Mouse (Mus musculus): ENCODE results near the gene Prss56.

DNA sequence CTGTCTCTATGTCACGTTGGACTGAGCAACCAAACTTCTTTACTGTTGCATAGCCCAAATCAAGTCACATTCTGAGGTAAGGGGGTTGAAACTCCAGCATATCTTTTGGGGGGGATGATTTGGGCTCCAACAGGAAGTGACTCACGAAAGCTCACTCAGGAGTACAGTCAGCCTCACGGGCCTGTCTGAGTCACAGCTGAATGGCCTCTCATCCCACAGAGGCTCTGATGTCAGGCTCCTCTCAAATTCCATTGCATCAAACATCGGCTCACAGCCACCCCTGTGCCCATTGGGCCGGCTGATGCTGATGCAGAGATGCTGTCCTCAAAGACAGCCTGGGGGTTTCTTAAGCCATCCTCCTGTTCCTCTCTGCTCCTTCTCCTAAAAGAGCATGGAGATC is 2.2 kb upstream of the Prss56 start:
- TF ChIP-seq CTCF (IDR thresholded peaks at IDR 0.05; ENCODE audit: borderline replicate concordance, extremely low read depth, insufficient read depth, insufficient read length) (no peak), POLR2A (IDR thresholded peaks at IDR 0.05; ENCODE audit: borderline replicate concordance, extremely low read depth, insufficient read depth, insufficient read length, poor library complexity, severe bottlenecking) (no peak)

All from brain, embryonic 14.5 days (tissue).